Mouse (Mus musculus) stomach, postnatal 0 days (tissue): ENCODE measurements around the gene Furin. TPM values are rescaled to one million over a fixed set of nuclear protein-coding genes. Genes with fewer than 3 reads are reported as not detected.

Experiments
- ATAC-seq: fragments of 200-750 bp; cut with Nextera tagmentation; 2 replicates; pipeline ENCODE4 v1.8.0; 2017; ENCODE audit not compliant: low FRiP score, low TSS enrichment
- DNase-seq: peaks from one replicate; pipeline ENCODE4 v3.0.0-alpha.2; 2016; ENCODE audit warnings: low spot score
- H3K27ac ChIP-seq: fragments of 300-500 bp; sonication (generic); replicated peaks from 2 replicates; pipeline ENCODE4 v1.5.1; 2014; ENCODE audit warnings: mild to moderate bottlenecking, control low read depth
- H3K27me3 ChIP-seq: fragments of 300-500 bp; sonication (generic); 2 replicates; pipeline ENCODE4 v1.6.1; 2014; ENCODE audit warnings: low read length; ENCODE audit not compliant: control insufficient read depth, insufficient read depth
- H3K36me3 ChIP-seq: fragments of 300-500 bp; sonication (generic); 2 replicates; pipeline ENCODE4 v1.6.1; 2014; ENCODE audit warnings: low read length, mixed read lengths; ENCODE audit not compliant: control insufficient read depth, insufficient read depth
- H3K4me1 ChIP-seq: fragments of 300-500 bp; sonication (generic); replicated peaks from 2 replicates; pipeline ENCODE4 v1.6.1; 2014; ENCODE audit warnings: antibody characterized with exemption; ENCODE audit not compliant: control insufficient read depth, insufficient read depth
- H3K4me2 ChIP-seq: fragments of 300-500 bp; sonication (generic); replicated peaks from 2 replicates; pipeline ENCODE4 v1.6.1; 2014; ENCODE audit warnings: low read depth, mild to moderate bottlenecking, control low read depth, moderate library complexity
- H3K4me3 ChIP-seq: fragments of 300-500 bp; sonication (generic); 2 replicates; pipeline ENCODE4 v1.5.1; 2014; ENCODE audit warnings: low read depth, low read length, control low read depth
- H3K9ac ChIP-seq: fragments of 300-500 bp; sonication (generic); 2 replicates; pipeline ENCODE4 v1.6.1; 2014; ENCODE audit warnings: mild to moderate bottlenecking, low read length, control low read depth, mixed read lengths
- H3K9me3 ChIP-seq: fragments of 300-500 bp; sonication (generic); 2 replicates; pipeline ENCODE4 v1.6.1; 2016; ENCODE audit warnings: low read length; ENCODE audit not compliant: control insufficient read depth
- CTCF ChIP-seq: IDR thresholded peaks from 2 replicates; pipeline ENCODE4 v1.5.1; 2016; ENCODE audit warnings: antibody characterized with exemption, low read depth, mild to moderate bottlenecking, moderate library complexity
- EP300 ChIP-seq: optimal IDR thresholded peaks from 2 replicates; pipeline ENCODE3; 2016; ENCODE audit warnings: antibody characterized with exemption
- WGBS: fragments of 180-500 bp; shearing (Covaris S2); extraction: QIAGEN DNeasy Blood & Tissue Kit; methylation state at CpG from one replicate; pipeline ENCODE4 v1.1.7; 2014; 5-methylcytosine and 5-hydroxymethylcytosine counted together
- polyA plus RNA-seq: library from polyadenylated mRNA; unstranded; fragments of >200 nt; fragmentation: Nextera tagmentation; extraction: Ambion mirVana; gene quantifications from 2 replicates; pipeline ENCODE4 v1.2.1, GENCODE M21; 2015

Gene Furin
- polyA plus RNA-seq, 1 experiment from 2014 or later, result 17.6 TPM

- H3K36me3 ChIP-seq, result no peaks in the 10 kb centered on the region
- no peak overlapping the region for H3K27ac ChIP-seq
- H3K9ac ChIP-seq, result no peak overlapping the region
- ATAC-seq (no peak), DNase-seq (no peak)
- H3K27me3 ChIP-seq, result no peaks in the 10 kb centered on the region
- TF ChIP-seq EP300, result no peak
- no peak for TF ChIP-seq CTCF
- H3K9me3 ChIP-seq, result no peaks in the 10 kb centered on the region
- no peak overlapping the region for H3K4me2 ChIP-seq
- H3K4me1 ChIP-seq, result 0 out of 2 replicates have a peak, but pooled peaks cover 3% of the 10 kb centered on the region
- no peak overlapping the region for H3K4me3 ChIP-seq
- WGBS, result 81% methylated on average over 4 of the region's 4 CpGs
Measured at GRCm38 (mm10) chr7:80450354-80450753, 45.1 kb upstream of the Furin start.

- Histone ChIP-seq H3K4me1 (0 out of 2 replicates have a peak, but pooled peaks cover 3% of the 10 kb centered on the region), H3K36me3 (no peaks in the 10 kb centered on the region), H3K4me3 (no peak overlapping the region), H3K9ac (no peak overlapping the region), H3K4me2 (no peak overlapping the region), H3K27ac (no peak overlapping the region), H3K9me3 (no peaks in the 10 kb centered on the region), H3K27me3 (no peaks in the 10 kb centered on the region)
- 76% methylated on average over 6 of the region's 6 CpGs for WGBS
- TF ChIP-seq EP300, result no peak
- TF ChIP-seq CTCF, result no peak
- ATAC-seq, result no peak
- no peak for DNase-seq
Measured at GRCm38 (mm10) chr7:80449620-80450091, 44.4 kb upstream of the Furin start.

GRCm38 (mm10) chr7:80447336-80447735 is 42.1 kb upstream of the Furin start:
- no peak overlapping the region for H3K9ac ChIP-seq
- H3K4me3 ChIP-seq, result no peak overlapping the region
- H3K4me1 ChIP-seq, result 0 out of 2 replicates have a peak, but pooled peaks cover 3% of the 10 kb centered on the region
- no peak overlapping the region for H3K27ac ChIP-seq
- TF ChIP-seq CTCF (no peak), EP300 (no peak)
- H3K9me3 ChIP-seq, result no peaks in the 10 kb centered on the region
- ATAC-seq (no peak), DNase-seq (no peak)
- no peak overlapping the region for H3K4me2 ChIP-seq
- H3K27me3 ChIP-seq, result no peaks in the 10 kb centered on the region
- WGBS, result 97% methylated on average over 8 of the region's 8 CpGs
- H3K36me3 ChIP-seq, result no peaks in the 10 kb centered on the region

GRCm38 (mm10) chr7:80446221-80446878 is 41.1 kb upstream of the Furin start:
- 0 out of 2 replicates have a peak, but pooled peaks cover 5% of the 10 kb centered on the region for H3K4me1 ChIP-seq
- H3K9ac ChIP-seq, result no peak overlapping the region
- H3K4me3 ChIP-seq, result no peak overlapping the region
- WGBS, result 68% methylated on average over 7 of the region's 7 CpGs
- H3K27ac ChIP-seq, result no peak overlapping the region
- ATAC-seq (no peak), DNase-seq (no peak)
- no peaks in the 10 kb centered on the region for H3K36me3 ChIP-seq
- TF ChIP-seq EP300 (no peak), CTCF (no peak)
- H3K27me3 ChIP-seq, result no peaks in the 10 kb centered on the region
- H3K9me3 ChIP-seq, result no peaks in the 10 kb centered on the region
- no peak overlapping the region for H3K4me2 ChIP-seq

- DNase-seq, result peak; percentile 49
- peak; percentile 49; the same call in 1 of the 2 replicates for ATAC-seq
- no peaks in the 10 kb centered on the region for H3K36me3 ChIP-seq
- H3K27me3 ChIP-seq, result no peaks in the 10 kb centered on the region
- 17% methylated on average over 6 of the region's 6 CpGs for WGBS
- H3K9ac ChIP-seq, result no peak overlapping the region
- H3K9me3 ChIP-seq, result no peaks in the 10 kb centered on the region
- TF ChIP-seq CTCF, result no peak
- TF ChIP-seq EP300, result no peak
- H3K4me3 ChIP-seq, result no peak overlapping the region
- no peak overlapping the region for H3K4me2 ChIP-seq
- 0 out of 2 replicates have a peak overlapping the region, but pooled peaks have one; percentile 18 for H3K27ac ChIP-seq
- H3K4me1 ChIP-seq, result 0 out of 2 replicates have a peak, but pooled peaks cover 5% of the 10 kb centered on the region
Measured at GRCm38 (mm10) chr7:80445492-80445891, 40.3 kb upstream of the Furin start.
